Mouse (Mus musculus): ENCODE results near the gene Chchd3. TPM values are rescaled to one million over a fixed set of nuclear protein-coding genes. Genes with fewer than 3 reads are reported as not detected.

Gene Chchd3
- total and polyA plus RNA-seq, 2 experiments from 2014 or later = 66.6 to 131 TPM

DNA sequence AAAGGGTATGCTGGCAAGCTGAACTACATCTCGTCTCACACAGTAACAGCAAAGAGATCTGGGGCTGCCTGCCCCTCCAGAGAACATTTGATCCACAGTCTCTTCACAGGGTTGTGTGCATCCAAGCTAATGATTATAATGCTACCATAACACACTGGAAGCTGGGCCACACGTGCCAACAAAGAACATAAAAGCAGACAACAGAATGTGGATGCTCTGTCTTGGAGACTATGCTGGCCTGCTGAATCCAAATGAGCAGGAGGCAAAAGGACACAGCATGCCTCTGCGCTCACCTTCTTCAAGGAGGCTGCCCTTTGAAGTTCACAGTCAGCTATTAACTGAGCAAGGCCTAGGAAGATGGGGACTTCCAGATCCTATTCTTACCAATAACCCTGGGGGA lies 98.6 kb downstream of the Chchd3 start:
- no peak overlapping the region for H3K4me2 ChIP-seq (ENCODE audit: low read depth, low read length)
- no peaks in the 10 kb centered on the region for H3K36me3 ChIP-seq (ENCODE audit: insufficient read depth, low read length)
- no peak overlapping the region for H3K27ac ChIP-seq
- H3K27me3 ChIP-seq (ENCODE audit: insufficient read depth, low read length) = no peaks in the 10 kb centered on the region
- H3K9me3 ChIP-seq (ENCODE audit: low read length) = no peaks in the 10 kb centered on the region
- H3K4me3 ChIP-seq (ENCODE audit: low read length) = no peak overlapping the region
- ATAC-seq (no peak), DNase-seq (ENCODE audit: low spot score) (no peak)
- H3K9ac ChIP-seq (replicated peaks; ENCODE audit: low read length) = no peak overlapping the region
- TF ChIP-seq CTCF (IDR thresholded peaks at IDR 0.05; ENCODE audit: low read depth) = no peak
- no peaks in the 10 kb centered on the region for H3K4me1 ChIP-seq (ENCODE audit: insufficient read depth, low read length)
- 65% methylated on average over 3 of the region's 3 CpGs for WGBS

DNA sequence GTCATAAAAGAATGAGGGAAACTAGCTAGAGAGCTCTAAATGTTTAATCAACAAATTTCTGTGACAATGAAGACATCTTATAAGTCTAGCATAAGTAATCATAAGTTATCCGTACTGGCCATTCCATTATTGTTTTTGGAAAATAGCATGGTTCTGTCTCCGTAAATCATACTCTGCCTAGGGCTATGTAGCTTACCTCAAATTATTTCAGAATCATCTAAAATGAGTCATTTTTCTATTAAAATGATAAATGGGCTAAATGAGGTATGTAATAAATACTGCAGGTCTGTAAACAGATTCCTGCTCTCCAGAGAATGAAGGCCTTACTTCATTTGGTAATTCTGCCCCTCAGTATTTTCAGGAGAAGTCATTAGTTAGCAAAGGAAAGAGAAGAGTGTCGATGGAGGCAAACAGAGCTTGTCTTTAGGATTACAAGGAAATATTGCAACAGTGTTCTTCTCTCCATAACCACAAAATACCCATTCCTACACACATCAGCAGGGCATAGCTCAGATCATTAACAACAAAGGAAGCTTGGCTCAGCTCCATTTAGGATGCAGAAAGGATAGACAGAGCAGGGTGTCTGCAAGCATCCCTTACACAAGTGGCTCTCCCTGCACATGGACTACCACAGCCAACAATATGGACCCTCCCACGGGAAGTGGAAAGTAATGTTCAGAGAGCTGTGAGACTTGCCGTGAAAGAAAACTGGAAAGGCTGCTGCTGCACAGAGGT lies 100.1 kb downstream of the Chchd3 start:
- Histone ChIP-seq H3K4me2 (ENCODE audit: low read depth, low read length) (no peak overlapping the region), H3K27ac (no peak overlapping the region), H3K4me3 (ENCODE audit: low read length) (no peak overlapping the region), H3K4me1 (ENCODE audit: insufficient read depth, low read length) (no peaks in the 10 kb centered on the region), H3K27me3 (ENCODE audit: insufficient read depth, low read length) (no peaks in the 10 kb centered on the region), H3K36me3 (ENCODE audit: insufficient read depth, low read length) (no peaks in the 10 kb centered on the region), H3K9me3 (ENCODE audit: low read length) (no peaks in the 10 kb centered on the region), H3K9ac (replicated peaks; ENCODE audit: low read length) (no peak overlapping the region)
- 67% methylated on average over 5 of the region's 5 CpGs for WGBS
- no peak for ATAC-seq
- no peak for TF ChIP-seq CTCF (IDR thresholded peaks at IDR 0.05; ENCODE audit: low read depth)
- DNase-seq (ENCODE audit: low spot score) = no peak

DNA sequence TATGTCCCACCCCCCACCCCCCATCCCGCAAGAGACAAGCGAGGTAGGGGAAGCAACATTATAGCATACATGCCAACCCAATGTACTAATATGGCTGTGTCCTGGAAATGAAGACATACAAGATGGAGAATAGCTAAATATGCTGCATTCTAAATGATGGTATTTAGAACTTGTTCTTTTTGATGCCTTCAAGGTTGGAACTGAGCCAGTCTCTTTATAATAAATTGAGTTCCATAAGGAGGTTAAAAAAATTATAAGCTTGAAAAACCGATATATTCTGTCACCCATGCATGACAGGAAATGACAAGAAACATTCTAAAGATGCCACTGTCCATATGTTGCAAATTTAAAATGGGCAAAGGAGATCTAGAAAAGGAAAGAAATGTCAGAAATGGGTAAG lies 104.6 kb downstream of the Chchd3 start:
- Histone ChIP-seq H3K9ac (replicated peaks; ENCODE audit: low read length) (no peak overlapping the region), H3K4me2 (ENCODE audit: low read depth, low read length) (no peak overlapping the region), H3K27ac (no peak overlapping the region), H3K9me3 (ENCODE audit: low read length) (no peaks in the 10 kb centered on the region), H3K4me3 (ENCODE audit: low read length) (no peak overlapping the region), H3K4me1 (ENCODE audit: insufficient read depth, low read length) (no peaks in the 10 kb centered on the region), H3K27me3 (ENCODE audit: insufficient read depth, low read length) (no peaks in the 10 kb centered on the region), H3K36me3 (ENCODE audit: insufficient read depth, low read length) (no peaks in the 10 kb centered on the region)
- DNase-seq (ENCODE audit: low spot score) = no peak
- TF ChIP-seq CTCF (IDR thresholded peaks at IDR 0.05; ENCODE audit: low read depth) = no peak
- no peak for ATAC-seq
- WGBS = 46% methylated on average over 3 of the region's 3 CpGs

DNA sequence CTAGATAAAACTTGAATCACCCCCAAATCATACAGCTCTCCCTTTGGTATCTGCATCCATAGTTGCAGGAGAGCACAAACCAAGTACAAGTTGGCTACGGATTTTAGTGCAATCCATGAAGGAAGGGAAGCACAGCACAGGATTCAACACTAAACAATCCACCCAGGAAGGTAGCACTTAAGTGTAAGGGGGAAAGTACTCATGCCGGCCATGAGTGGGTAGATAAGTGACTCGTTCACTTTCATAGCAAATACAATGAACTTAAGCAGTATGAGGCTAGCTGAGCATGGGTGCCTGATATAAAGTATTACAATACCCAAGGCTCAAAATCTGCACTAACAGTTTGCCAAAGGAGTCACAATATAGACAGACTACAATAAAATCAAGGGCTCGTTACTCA lies 109.1 kb downstream of the Chchd3 start:
- WGBS = 86% methylated on average over 4 of the region's 4 CpGs
- H3K9me3 ChIP-seq (ENCODE audit: low read length) = no peaks in the 10 kb centered on the region
- TF ChIP-seq CTCF (IDR thresholded peaks at IDR 0.05; ENCODE audit: low read depth) = no peak
- DNase-seq (ENCODE audit: low spot score) = no peak
- H3K27me3 ChIP-seq (ENCODE audit: insufficient read depth, low read length) = no peaks in the 10 kb centered on the region
- H3K27ac ChIP-seq = no peak overlapping the region
- H3K4me1 ChIP-seq (ENCODE audit: insufficient read depth, low read length) = no peaks in the 10 kb centered on the region
- H3K4me2 ChIP-seq (ENCODE audit: low read depth, low read length) = no peak overlapping the region
- H3K4me3 ChIP-seq (ENCODE audit: low read length) = no peak overlapping the region
- no peak overlapping the region for H3K9ac ChIP-seq (replicated peaks; ENCODE audit: low read length)
- no peak for ATAC-seq
- H3K36me3 ChIP-seq (ENCODE audit: insufficient read depth, low read length) = no peaks in the 10 kb centered on the region

DNA sequence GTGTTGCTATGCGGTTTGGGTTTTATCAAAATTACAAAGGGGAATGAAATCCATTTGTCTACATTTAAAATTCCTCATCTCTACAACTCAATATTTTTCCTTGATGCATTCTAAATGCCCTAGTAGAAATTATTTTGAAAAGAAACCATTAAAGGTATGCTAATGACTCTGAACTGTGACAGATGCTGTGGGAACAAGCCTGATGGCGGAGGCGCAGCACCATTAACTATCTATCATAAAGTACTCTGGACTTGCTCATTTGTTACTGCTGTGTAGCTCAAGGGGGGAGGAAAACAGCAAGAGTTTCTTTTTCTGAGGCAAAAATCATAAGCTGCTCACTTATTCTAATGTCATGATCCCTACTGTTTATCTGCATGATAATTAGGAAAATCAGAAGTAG lies 110.4 kb downstream of the Chchd3 start:
- Histone ChIP-seq H3K36me3 (ENCODE audit: insufficient read depth, low read length) (no peaks in the 10 kb centered on the region), H3K9ac (replicated peaks; ENCODE audit: low read length) (no peak overlapping the region), H3K27me3 (ENCODE audit: insufficient read depth, low read length) (no peaks in the 10 kb centered on the region), H3K4me2 (ENCODE audit: low read depth, low read length) (no peak overlapping the region), H3K4me3 (ENCODE audit: low read length) (no peak overlapping the region), H3K4me1 (ENCODE audit: insufficient read depth, low read length) (no peaks in the 10 kb centered on the region), H3K27ac (no peak overlapping the region), H3K9me3 (ENCODE audit: low read length) (no peaks in the 10 kb centered on the region)
- TF ChIP-seq CTCF (IDR thresholded peaks at IDR 0.05; ENCODE audit: low read depth) = no peak
- WGBS = 77% methylated on average over 3 of the region's 3 CpGs
- no peak for DNase-seq (ENCODE audit: low spot score)
- ATAC-seq = no peak

DNA sequence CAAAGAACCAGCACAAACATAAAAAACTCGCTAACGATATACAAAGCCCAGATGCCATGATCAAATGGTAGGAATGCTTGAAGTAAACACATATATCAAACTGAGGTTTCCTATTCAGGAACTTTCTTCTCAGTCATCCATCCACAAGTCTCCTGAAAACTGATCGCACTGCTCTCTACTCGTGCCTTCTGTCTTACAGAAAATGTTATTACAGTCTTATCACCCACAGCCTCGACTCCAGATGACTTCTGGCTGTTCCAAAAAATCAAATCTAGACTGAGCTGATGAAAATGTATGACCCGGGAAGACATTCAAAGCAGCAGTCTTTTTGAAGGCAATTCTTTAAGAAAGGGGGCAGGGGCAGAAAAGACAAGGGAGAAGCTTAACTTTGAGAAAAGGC lies 112.8 kb downstream of the Chchd3 start:
- H3K4me1 ChIP-seq (ENCODE audit: insufficient read depth, low read length) = no peaks in the 10 kb centered on the region
- no peaks in the 10 kb centered on the region for H3K36me3 ChIP-seq (ENCODE audit: insufficient read depth, low read length)
- H3K27ac ChIP-seq = no peak overlapping the region
- no peak for TF ChIP-seq CTCF (IDR thresholded peaks at IDR 0.05; ENCODE audit: low read depth)
- no peak overlapping the region for H3K4me3 ChIP-seq (ENCODE audit: low read length)
- no peaks in the 10 kb centered on the region for H3K9me3 ChIP-seq (ENCODE audit: low read length)
- H3K27me3 ChIP-seq (ENCODE audit: insufficient read depth, low read length) = no peaks in the 10 kb centered on the region
- H3K4me2 ChIP-seq (ENCODE audit: low read depth, low read length) = no peak overlapping the region
- DNase-seq (ENCODE audit: low spot score) (no peak), ATAC-seq (no peak)
- 67% methylated on average over 6 of the region's 6 CpGs for WGBS
- H3K9ac ChIP-seq (replicated peaks; ENCODE audit: low read length) = no peak overlapping the region

DNA sequence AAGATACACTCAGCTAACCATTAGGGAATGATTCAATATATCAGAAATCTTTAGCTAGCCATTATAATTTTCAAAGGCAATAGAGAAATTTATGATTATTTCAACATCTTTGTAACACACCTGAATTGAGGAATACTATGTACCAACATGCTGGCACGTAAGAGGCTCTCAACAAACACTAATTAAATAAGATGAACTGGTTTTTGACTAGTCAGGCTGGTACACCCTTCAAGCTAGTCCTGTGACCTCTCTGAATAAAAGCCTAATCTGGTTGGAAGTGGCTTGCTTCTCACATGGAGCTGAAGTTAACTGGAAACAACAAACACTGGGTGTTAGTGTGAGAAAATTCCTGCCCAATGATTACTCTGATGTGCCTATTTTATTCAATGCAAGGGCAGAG lies 115.1 kb downstream of the Chchd3 start:
- TF ChIP-seq CTCF (IDR thresholded peaks at IDR 0.05; ENCODE audit: low read depth) = no peak
- H3K4me3 ChIP-seq (ENCODE audit: low read length) = no peak overlapping the region
- H3K4me1 ChIP-seq (ENCODE audit: insufficient read depth, low read length) = no peaks in the 10 kb centered on the region
- H3K27me3 ChIP-seq (ENCODE audit: insufficient read depth, low read length) = no peaks in the 10 kb centered on the region
- H3K27ac ChIP-seq = no peak overlapping the region
- DNase-seq (ENCODE audit: low spot score) (no peak), ATAC-seq (no peak)
- no peak overlapping the region for H3K4me2 ChIP-seq (ENCODE audit: low read depth, low read length)
- no peaks in the 10 kb centered on the region for H3K9me3 ChIP-seq (ENCODE audit: low read length)
- WGBS = 88% methylated on average over 1 of the region's 1 CpGs
- no peaks in the 10 kb centered on the region for H3K36me3 ChIP-seq (ENCODE audit: insufficient read depth, low read length)
- H3K9ac ChIP-seq (replicated peaks; ENCODE audit: low read length) = no peak overlapping the region
